Mouse (Mus musculus): ENCODE data around the gene Olfr523.
A peak's percentile ranks its signal among the peaks of the same experiment; 100 is the strongest.
"Not testable (repeated sequence)": the region's sequence is repeated elsewhere in the genome, so short reads cannot be mapped to it uniquely, and the experiment has no call there.

The Olfr523 gene

DNA sequence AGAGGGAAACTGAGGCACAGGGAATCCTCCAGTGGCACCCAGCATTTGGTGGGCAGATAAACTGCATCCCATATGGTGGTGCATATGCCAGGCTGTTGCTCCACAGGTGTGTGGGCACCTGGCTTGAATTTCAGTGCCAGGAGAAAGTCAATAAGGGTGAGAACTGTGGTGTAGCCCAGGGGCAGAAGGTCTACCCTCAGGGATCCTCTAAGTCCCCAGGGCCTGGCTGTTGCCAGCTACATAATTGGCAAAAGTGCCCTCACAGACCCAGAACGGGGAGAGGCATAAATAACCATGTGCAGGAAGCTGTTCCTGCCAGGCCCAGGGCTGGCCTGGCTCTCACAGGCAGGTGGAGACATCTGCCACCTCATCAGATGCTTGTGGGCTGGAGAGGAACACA is at the start of gene Olfr523:
Olfr523 (plus strand) TSS at position 282 of the 400 bp plus-strand sequence.
- no peak for DNase-seq

DNA sequence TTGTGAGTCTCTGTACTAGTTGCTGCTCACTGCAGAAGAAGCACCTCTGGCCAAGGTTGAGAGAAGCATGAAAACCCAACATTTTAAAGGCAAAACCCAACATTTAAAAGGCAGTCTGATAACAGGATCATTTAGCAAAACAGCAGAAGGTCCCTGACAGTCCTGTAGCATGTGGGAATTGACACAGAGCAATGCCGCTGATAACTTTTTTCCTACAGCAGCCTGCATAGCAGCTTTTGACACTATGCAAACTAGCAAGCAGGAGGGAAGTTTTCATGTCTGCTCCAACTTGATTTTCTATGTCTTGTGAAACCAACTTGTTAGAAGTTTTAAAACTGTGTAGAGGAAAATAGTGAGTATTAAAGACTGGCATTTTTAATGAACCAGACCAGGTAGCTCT is 48.6 kb upstream of the Olfr523 start:
- DNase-seq: no peak

DNA sequence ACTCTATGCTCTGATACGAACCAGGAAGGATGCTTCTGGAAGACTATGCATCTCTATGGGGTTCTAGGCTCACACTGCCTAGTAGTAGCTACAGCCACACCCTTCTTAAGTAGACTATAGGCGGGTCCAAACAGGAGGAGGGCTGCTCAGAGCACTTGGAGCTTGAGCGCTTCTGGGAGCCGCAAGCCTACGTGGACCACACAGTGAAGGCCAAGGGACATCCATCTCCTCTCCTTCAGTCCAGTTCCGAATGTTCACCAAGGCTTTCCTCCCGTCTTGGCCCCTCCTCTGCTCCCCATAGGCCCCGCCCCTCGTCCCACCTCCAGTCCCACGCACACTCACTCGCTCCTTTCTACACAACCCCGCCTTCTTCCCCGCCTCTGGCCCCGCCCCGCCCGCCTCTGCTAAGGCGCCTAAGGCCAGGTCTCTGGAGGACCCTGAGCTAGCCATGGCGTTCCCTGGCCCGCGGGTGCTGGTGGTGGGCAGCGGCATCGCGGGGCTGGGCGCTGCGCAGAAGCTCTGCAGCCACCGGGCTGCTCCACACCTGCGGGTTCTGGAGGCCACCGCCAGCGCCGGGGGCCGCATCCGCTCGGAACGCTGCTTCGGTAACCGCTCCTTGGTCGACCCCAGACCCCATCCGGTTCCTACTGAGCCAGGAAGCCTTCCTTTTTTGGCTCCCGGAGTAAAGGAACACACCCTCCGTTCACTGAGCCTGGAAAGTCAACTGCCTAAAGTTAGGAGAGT is 47.6 kb upstream of the Olfr523 start:
- DNase-seq: peak; percentile 98

DNA sequence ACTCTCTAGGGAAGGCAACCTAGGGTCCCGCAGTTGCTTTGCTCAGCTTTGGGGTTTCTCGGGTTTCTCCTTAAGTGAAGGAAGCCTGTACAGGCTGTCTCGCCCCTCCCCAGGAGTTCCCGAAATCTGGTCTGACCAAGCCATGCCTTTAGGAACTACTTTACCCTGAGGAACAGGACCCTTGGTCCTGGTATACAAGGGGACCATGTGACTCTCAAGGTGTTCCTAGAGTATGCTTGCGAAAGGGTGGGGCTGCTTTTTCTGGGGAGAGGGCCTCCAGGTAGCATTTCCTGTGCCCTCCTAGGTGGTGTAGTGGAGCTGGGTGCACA is 47.0 kb upstream of the Olfr523 start:
- DNase-seq: peak; percentile 11

DNA sequence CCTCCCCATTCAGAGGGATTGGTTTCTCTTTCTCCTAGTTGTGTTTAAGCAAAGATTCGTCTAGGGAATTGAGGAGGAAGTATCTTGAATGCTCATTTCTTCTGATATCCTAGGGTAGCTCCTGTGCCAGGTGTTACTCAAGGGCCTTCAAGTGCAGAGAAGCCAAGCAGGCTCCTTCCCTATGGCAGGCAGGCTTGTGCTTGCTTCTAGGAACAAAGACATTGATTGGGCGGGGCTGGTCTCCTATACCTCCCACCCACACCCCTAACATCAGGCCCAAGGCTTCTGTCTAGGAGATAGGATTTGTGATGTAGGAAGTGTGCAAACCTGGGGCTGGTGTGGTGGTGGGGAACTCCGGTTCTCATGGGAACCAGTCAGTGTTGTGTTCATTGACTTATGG is 46.1 kb upstream of the Olfr523 start:
- DNase-seq: no peak

DNA sequence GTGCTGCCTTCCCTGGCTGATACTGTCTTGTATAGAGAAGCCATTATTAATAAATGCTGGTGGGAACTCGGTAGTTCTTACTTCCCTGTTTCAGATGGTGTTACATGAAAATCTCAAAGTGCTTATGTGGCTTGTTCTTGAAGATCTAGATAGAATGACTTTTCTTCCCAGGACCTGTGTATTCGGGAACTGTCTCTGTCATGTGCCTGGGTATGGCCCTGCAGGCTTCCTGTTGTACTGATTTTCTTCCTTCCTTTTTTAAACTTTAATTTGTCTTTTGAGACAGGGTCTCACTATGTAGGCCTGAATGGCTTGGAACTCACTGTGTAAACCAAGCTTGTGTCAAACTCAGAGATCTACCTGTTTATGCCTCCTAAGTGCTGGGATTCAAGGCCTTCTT is 45.1 kb upstream of the Olfr523 start:
- DNase-seq: no peak

DNA sequence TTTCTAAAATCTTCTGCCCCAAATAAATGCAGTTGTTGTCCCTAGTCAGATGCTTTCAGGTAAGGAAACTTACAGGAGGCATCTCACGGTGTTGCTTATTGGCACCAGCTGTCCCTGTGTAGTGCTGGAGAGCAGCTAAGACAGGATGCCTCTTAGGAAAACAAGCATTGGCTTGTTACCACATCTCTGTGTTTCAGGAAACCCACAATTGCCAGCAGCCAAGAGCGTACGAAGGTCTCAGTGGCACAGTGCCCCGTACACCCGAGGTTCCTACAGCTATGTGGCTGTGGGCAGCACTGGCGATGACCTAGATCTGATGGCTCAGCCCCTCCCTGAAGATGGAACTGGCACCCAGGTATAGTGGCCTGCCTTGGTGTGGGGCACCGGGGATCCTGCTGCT is 40.8 kb upstream of the Olfr523 start:
- DNase-seq: not testable (repeated sequence)

DNA sequence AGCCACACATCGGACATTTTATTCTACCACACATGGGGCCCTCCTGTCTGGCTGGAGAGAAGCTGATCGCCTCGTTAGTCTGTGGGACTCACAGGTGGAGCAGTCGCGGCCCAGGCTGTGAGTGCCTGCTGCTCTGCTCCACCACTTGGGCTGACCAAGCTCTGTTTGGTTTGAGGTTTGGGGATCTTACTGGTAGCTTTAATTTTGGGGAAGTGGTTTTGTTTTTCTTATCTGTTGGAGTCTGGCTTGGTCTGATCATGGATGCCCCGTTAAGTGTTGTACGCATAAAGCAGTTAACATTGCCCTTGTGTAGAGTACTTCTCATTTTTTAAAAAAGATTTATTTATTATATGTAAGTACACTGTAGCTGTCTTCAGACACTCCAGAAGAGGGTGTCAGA is 39.0 kb upstream of the Olfr523 start:
- DNase-seq: not testable (repeated sequence)

DNA sequence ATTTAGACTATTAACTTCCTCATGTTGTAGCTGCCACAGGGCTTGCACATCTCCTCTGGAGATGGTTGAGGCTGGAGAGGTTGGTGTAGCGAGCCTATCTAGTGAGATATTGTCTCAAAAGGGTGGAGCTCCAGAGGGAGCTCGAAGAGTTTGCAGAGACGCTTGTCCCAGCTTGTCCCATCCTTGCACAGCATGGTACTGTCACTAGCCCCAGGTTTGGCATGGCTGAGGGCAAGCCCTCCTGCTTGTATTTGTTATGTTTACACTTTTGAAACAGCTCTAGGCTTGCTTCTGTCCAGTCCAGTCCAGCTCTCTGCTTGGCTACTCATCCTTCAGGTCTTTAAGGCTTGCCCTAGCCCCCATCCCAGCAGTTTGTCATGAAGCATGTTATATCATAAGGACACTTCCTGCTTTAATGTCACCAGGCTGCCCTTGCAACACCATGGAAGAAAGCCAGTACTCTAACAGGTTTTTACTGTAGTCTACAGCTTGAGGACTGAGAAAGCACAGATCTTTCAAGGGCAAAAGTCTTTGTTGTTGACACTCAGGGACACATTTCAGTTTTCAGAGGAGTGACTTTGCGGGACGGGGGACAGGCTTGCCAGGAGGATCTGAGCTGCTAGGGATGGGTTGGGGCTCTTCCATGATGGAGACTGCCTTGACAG is 37.8 kb upstream of the Olfr523 start:
- no peak for DNase-seq

DNA sequence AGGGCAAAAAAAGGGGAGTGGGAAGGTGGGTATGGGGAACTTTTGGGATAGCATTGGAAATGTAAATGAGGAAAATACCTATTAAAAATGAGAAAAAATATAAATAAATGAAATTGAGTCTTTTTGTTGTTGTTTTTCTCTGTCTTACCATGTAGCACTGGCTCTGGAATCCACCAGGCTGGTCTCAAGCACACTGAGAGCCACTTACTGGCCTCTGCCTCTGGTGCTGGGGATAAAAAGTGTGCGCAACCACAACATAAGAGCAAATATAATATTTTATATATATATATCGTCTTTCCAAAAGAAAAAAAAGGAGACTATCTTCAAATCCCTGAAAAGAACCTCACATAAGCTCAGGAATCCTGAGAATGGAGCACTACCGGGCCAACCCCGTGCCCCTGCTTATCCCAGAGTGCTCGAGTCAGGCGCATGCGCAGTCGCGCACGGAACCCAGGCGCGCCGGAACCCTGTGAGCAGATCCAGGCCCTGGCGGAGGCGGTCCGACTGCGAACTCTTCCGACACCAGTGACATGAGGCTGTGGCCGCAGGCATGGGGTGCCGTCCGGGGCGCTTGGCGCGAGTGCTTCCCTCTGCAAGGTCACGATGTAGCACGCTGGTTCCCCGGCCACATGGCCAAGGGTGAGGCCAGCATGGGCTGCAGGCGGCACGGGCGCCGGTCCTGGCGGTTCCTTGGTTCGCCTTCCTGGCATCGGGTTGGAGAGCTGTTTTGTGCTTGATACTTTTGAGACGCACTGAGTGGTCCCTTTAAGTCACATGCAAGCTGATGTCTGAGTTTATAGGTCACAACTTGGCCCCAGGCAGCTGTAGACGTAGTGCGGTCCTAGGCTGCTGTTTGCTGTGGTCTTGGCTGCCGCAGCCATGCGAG is 35.6 kb upstream of the Olfr523 start, which contains the start of gene Mtg1:
Mtg1 (plus strand) TSS at position 430 of the 886 bp plus-strand sequence.
- DNase-seq: peak; percentile 97

DNA sequence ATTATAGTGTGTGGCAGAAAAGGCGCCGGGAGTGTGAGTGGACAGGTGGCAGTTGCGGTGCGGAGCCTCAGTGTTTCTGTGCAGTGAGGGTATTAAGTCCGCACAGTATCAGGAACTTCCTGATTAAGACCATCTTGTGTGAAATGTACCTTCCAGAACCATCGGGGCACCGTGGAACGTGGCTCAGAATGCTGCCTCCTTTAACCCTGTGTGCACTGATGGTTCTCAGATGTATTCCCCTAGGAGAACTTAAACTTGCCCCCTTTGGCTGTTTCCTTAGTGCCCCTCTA is 35.1 kb upstream of the Olfr523 start:
- no peak for DNase-seq

DNA sequence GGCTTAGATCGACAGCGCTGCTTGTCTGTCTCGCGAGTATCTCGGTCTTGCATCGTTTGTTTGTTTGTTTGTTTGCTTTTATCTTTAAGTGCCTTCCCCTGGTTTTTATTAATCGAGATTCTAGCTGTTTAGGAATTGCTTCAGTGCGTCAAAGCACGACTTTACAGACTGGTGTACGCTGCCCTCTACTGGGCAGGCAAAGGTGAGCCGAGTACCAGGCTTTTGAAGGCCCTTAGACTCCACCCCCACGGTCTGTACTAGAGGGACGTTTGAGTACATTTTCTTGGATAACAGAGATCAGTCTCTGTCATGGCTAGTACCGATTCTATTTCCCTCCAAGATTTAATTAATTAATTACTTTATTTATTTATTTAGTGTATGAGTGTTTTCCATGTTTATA is 31.7 kb upstream of the Olfr523 start:
- DNase-seq: peak; percentile 87

DNA sequence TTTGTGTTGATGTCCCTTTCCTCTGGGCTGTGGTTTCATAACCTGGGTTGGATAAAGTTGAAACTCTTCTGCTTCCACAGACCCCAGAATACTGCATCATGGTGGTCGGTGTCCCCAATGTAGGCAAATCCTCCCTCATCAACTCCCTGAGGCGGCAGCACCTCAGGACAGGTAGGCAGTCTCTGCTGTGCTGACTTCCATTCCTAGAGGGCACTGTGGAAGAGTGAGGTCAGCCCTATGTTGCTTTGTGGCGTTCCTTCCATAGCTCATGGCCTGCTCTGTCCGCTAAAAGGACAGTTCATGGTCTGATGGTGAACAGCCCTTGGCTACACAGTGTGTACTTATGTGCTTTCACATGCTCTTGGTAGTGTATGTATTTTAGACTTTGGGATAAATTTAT is 28.5 kb upstream of the Olfr523 start:
- no peak for DNase-seq

DNA sequence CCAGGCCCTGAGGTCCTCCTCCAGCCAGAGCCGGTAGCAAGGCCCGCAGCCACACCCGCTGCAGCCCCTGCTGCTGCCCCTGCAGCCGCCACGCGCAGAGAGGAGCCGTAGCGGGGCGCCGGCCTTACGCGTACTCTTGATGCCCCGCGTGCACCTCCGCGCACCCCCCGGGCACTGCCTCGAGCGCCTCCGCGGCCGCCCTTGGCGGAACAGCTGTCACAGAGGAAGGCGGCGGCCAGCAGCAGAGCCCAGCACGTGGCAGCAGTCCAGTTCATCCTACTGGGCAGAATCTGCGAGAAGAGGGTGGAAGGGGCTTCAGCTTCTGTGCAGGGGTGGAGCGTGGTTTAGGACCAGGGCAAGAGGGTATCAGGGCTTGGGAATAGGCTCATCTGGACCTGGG is 19.6 kb upstream of the Olfr523 start:
- DNase-seq: no peak

DNA sequence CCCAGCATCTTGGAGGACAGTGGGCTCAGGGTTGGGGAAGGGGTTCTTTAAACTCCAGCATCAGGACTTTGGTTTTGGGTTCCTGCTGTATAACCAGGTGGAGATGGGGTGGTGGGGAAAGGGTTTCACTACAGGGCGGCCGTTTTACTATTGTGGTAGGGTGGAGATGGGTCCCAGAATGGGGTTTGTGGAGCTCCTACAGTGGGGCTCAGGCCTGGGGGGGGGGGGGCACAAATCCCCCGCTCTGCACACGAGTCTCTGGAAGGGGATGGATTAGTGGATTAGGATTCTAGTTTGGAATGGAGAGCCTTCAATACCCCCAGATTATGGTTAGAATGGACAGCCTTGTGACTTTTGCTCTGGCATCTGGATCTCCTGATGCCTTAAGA is 19.2 kb upstream of the Olfr523 start:
- no peak for DNase-seq

DNA sequence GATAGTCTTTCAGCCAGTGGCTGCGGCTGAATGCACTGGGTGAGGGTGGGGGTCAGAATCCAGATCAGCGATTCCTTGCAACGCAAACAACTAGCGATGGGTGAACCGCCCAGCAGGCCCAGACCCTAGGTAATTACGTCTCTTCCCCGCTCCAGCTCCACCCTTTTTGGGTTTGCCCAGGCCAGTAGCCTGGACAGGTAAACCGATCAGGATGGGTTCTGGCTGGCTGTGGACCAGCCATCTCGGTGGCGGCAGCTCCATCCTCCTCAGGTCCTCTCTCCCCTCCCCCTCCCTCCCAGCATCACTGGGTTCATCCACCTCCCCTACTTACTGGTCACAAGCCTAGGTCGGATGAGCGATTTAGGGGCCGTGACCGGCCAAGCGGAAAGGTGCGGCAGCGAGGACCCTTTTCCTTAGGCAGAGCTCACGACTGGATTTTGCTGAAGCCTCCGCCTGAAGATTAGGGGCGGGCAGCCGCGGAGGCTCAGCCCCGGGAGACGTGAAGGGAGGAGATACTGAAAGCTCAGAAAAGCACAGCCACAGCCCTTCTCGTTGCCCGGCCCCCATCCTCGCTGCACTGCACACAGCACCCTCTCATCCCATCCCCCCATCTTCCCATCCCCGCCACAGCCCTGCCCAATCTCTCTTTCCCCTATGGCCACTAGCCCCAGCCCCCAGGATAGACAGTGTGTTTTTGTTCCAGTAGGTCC is 18.6 kb upstream of the Olfr523 start, which contains the start of gene Sprn:
Sprn (minus strand) TSS at position 660 of the 710 bp plus-strand sequence.
- no peak for DNase-seq

DNA sequence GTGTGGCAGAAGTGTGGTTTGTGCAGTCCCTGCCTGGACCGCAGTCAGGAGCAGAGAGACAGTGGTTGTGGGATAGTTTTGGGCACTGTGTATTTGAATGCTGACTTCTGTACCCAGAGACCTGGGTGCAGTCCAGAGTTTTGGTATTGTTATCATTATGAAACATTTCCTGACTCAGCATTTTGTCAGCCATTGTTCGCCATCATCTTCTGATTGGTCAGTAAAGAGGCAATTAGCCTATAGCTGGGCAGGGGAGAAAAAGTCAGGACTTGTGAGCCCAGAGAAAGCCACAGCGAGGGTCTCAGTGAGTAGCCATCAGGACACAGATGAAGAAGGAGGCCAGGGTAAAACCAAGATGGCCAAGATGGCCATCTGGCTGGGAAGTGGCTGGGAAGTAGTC is 12.7 kb upstream of the Olfr523 start:
- no peak for DNase-seq

DNA sequence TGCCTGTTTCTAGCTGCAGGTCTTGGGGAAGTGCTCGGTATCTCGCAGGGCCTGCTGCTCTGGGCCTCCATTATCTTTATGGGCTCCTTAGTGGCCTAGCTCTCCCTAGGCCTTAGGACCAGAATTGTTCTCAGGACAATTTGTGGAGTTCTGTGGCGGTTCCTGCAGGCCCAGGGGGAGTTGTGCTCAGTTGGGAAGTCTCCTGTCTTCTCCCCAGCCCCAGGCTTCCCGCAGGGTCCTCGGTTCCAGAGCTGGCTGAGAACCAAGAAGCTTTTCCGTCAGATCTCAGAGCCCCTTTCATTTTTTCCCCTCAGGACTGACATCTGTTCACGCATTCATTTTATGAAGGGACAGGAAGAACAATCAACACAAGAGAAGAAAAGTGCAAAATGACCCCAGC is 8.4 kb upstream of the Olfr523 start, which contains the start of gene Olfr522:
Olfr522 (minus strand) TSS at position 101 of the 400 bp plus-strand sequence.
- no peak for DNase-seq

DNA sequence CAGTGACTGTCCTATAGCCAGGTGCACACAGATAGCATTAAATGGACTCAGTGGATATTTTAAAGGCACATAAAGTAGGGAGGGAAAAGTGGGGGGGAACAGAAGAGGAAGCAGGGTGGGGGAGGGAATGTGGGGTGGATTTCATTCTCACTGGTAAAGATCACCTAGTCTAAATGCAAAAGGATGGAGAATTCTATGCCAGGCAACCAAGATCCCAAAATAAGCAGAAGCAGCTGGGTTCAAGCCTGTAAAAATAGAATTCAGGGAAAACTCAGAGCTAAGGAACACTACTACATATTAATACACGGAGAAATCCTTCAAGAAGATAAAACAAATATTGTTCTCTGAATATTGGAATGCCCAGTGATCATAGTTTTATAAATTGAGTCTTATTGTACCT is 5.1 kb upstream of the Olfr523 start:
- DNase-seq: no peak

DNA sequence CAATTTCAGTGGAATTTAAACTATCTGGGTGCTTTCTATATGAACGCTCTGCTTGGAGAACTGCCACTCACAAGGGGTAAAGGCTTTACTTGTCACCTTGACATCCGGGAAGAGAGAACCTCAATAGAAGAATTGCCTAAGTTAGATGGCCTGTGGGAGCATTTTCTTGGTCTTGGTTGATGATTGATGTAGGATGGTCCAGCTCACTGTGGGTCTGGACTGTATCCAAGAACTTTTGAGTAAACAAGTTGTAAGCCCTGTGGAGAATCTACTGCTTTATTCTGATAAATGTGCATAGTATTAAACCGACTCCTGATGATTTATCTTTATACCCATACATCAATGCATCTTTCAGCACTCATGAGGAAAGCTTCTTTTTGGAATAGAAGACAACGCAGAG is 3.6 kb upstream of the Olfr523 start:
- DNase-seq: no peak

DNA sequence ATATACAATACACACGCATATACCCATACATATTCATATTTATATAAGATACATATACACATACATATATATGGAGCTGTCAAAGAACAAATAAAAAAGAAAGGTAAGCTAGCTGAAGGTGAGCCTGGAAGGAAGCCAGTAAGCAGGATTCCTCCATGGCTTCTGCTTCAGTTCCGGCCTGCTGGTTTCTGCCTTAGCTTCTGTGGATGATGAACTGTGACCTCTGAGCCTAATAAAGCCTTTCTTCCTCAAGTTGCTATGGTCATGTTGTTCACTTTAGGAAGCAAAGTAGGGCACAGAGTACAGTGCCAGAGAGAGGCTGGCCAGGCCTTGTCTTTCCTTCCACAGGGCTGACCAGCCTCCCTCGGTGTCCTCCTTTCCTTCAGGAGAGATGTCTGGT is 2.2 kb upstream of the Olfr523 start:
- no peak for DNase-seq

DNA sequence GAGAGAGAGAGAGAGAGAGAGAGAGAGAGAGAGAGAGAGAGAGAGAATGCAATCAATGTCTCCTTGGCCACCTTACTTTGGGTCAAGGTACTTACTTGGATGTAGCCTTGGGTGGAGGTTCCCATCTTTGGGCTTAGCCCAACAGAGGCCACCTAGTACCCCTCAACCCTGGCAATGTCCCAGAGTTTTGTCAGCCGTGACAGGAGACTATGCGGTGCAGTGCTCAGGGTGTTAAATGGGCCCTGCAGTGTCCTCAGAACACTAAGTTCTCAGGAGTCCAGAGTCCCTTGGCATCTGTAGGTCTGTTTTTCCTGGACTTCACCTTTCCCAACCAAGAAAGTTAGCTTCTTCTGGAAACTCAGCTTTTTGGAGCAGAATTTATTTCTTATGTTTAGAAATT is 6.2 kb downstream of the Olfr523 start:
- DNase-seq: no peak

DNA sequence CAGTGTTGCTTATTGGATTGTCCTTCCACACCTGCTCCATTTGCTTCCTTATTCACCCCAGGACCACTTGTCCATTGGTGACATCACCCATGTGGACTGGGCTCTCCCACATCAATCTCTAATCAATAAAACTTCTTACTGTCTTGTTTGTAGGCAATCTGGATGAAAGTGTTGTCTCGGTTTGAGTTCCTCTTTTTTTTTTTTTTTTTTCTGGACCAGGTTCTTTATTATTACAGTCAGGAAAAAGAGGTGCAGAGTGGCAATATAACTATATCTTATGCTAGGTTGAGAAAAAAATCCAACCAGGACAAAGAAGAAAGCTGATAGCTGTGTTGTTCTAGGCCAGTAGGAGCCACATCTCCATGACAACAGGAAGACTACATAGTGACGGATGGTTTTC is 7.7 kb downstream of the Olfr523 start:
- DNase-seq: no peak
